Mouse (Mus musculus) testis, adult 2 months (tissue): ENCODE data around the gene Atic. TPM values are rescaled to one million over a fixed set of nuclear protein-coding genes. Genes with fewer than 3 reads are reported as not detected.

Experiments
- H3K27ac ChIP-seq: fragments of 200-500 bp; 2 replicates; pipeline ENCODE4 v1.5.1; 2012; ENCODE audit warnings: low read depth, low read length; ENCODE audit not compliant: control insufficient read depth, insufficient read depth
- H3K27me3 ChIP-seq: fragments of 200-500 bp; 2 replicates; pipeline ENCODE4 v1.6.1; 2012; ENCODE audit warnings: mild to moderate bottlenecking, low read length, moderate library complexity; ENCODE audit not compliant: control insufficient read depth, insufficient read depth
- H3K36me3 ChIP-seq: fragments of 200-500 bp; 2 replicates; pipeline ENCODE4 v1.6.1; 2012; ENCODE audit warnings: mild to moderate bottlenecking, low read length; ENCODE audit not compliant: control insufficient read depth, insufficient read depth
- H3K4me1 ChIP-seq: fragments of 200-500 bp; 2 replicates; pipeline ENCODE4 v1.6.1; 2012; ENCODE audit warnings: low read length; ENCODE audit not compliant: control insufficient read depth, insufficient read depth
- H3K4me3 ChIP-seq: fragments of 200-500 bp; 2 replicates; pipeline ENCODE4 v1.5.1; 2012; ENCODE audit warnings: low read depth, mild to moderate bottlenecking, low read length, moderate library complexity, mixed read lengths; ENCODE audit not compliant: control insufficient read depth
- CTCF ChIP-seq: fragments of 200-500 bp; IDR thresholded peaks from 2 replicates; pipeline ENCODE4 v1.5.1; 2012; ENCODE audit warnings: low read depth, mild to moderate bottlenecking, inconsistent platforms, low read length, moderate library complexity; ENCODE audit not compliant: control insufficient read depth, insufficient read depth, insufficient replicate concordance
- POLR2A ChIP-seq: fragments of 200-500 bp; IDR thresholded peaks from 2 replicates; pipeline ENCODE4 v1.6.1; 2012; ENCODE audit warnings: low read depth, mild to moderate bottlenecking, inconsistent platforms, low read length, moderate library complexity; ENCODE audit not compliant: control insufficient read depth
- polyA plus RNA-seq: library from polyadenylated mRNA; depleted of rRNA; stranded (reverse); fragments of >200 nt; gene quantifications from 2 replicates; pipeline ENCODE4 v1.2.3, GENCODE M21; 2012; rRNA removed

The Atic gene
- polyA plus RNA-seq: 6.6 and 7.8 TPM in 2 replicates

DNA sequence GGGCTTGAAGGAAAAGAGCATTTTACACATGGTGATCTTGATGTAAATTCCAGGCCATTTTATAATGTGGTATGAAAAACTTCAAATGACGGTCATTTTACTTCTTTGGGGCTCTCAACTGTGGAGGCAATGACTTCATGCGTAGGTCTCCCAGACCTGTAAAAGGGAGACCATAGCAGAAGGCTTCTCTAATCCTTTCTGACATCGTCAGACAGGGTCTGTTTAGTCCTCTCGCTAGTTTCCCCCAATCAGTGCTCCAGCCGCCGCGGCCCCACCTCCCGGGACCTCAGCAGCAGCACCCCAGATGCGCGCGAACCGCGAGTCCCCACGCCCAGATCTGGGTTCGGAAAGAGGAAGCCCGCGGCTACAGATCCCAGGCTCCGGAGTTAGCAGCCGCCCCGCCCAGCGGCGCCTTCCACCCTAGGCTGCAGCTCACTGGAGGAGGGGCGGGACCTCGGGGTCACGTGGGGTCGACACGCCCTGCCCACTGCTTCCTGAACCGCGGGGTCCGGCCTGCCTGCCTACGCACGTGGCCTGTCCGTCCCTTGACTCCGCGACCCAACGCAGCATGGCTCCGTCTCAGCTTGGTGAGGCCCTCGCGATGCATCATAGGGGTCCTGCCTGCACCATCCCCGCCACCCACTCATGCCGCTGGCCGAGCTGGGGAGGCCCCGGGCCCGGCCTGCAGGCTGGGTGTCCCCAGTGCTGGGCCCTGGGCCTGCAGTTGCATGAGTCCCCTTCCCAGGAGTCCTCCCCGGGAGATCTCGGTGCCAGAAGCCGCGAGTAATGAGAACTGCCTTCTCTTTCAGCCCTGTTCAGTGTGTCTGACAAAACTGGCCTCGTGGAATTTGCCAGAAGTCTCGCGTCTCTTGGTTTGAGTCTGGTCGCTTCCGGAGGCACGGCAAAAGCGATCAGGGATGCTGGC lies at the start of gene Atic:
Gene Atic, plus strand, starts transcription at position 463 of the 925 bp plus-strand sequence.
- TF ChIP-seq POLR2A (peak; percentile 76; the same call in 1 of the 2 replicates), CTCF (no peak)
- Histone ChIP-seq H3K27me3 (no peaks in the 10 kb centered on the region), H3K27ac (peak within 1 kb of the TSS; percentile 51), H3K36me3 (no peaks in the 10 kb centered on the region), H3K4me1 (peaks cover 7% of the 10 kb centered on the region), H3K4me3 (peak within 1 kb of the TSS; percentile 86)

DNA sequence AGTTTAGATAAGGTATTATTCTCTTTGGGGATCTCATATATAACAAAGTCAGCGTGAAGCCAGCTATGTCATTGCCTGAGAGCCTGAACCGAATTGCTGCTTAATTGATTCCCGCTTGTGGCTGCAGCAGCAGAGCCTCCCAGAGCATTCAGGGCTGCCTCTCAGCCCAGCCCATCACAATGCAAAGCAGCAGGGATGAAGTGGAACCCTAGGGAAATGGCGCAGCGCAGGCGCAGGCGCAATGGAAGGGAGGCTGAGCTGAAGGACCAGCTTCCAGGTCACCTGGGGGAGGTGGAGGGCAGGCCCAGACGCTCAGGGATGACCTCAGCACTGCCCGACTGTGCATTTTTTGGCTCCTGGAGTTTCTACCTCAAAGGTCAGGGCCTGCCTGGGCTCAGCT lies 49.7 kb upstream of the Atic start:
- H3K36me3 ChIP-seq: no peaks in the 10 kb centered on the region
- TF ChIP-seq POLR2A (peak; percentile 20; the same call in 1 of the 2 replicates), CTCF (no peak)
- peaks cover 4% of the 10 kb centered on the region for H3K4me1 ChIP-seq
- H3K27ac ChIP-seq: no peak overlapping the region
- H3K27me3 ChIP-seq: no peaks in the 10 kb centered on the region
- H3K4me3 ChIP-seq: peak overlapping the region; percentile 11; the same call in 1 of the 2 replicates

DNA sequence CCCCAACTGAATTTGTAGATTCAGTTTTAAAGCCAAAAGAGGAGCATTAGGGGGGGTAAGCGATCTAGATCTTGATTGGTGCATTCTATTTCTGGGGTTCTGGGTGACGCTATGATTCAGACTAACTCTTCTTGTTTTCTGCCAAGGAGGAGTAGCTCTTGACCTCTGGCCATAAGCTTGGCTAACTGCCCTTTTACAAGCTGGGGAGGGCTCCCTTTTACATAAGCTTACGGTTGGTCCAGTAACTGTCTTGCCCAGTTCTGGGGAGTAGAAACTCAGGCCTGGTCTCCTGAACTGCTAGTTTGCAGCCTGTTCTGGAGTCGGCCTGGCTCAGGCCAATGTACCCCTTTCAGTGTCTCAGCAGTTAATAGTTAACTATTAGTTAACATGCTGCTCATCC lies 41.9 kb upstream of the Atic start:
- H3K4me3 ChIP-seq: no peak overlapping the region
- no peak overlapping the region; the same call in 1 of the 2 replicates for H3K27ac ChIP-seq
- H3K36me3 ChIP-seq: no peaks in the 10 kb centered on the region
- H3K4me1 ChIP-seq: no peaks in the 10 kb centered on the region
- no peaks in the 10 kb centered on the region for H3K27me3 ChIP-seq
- TF ChIP-seq POLR2A (no peak), CTCF (no peak)

DNA sequence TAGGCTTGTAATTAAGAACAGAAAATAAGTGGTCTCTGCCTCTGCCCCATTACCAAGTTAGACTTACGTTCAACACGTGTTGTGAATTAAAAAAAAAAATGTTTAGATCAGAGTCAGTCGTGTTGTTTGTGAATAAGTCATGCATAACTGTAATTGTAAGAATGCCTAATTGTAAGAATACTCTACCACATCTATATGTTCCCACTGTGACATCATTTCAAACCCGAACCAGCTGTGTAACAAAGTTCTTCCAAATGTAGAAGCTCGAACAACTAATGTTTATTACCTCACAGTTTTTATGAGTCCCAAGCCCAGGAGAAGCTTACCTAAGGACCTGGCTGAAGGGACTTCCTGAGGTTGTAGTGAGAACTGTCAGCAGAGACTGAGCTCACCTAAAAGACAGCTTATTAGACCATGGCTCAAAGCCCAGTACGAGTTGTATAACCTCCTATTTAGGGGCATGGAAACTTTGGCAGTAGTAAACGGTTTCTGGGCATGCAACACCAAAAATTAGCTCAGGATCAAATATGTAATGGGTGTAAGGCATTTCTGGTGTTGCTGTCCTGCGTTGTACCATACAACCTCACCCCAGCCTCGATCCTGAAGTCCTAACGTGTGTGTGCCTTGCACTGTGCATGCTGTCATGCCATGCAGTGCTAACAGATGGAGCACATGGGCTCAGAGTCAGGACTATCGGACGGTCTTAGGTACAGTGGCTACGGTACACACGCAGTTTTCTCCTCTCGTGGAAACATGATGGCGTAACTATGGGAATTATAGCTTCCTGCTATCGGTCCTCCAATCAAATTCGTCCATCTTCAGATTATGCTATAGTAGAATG lies 27.9 kb upstream of the Atic start:
- Histone ChIP-seq H3K27ac (no peak overlapping the region), H3K36me3 (no peaks in the 10 kb centered on the region), H3K4me3 (no peak overlapping the region), H3K4me1 (no peaks in the 10 kb centered on the region), H3K27me3 (no peaks in the 10 kb centered on the region)
- TF ChIP-seq POLR2A (no peak), CTCF (no peak)

DNA sequence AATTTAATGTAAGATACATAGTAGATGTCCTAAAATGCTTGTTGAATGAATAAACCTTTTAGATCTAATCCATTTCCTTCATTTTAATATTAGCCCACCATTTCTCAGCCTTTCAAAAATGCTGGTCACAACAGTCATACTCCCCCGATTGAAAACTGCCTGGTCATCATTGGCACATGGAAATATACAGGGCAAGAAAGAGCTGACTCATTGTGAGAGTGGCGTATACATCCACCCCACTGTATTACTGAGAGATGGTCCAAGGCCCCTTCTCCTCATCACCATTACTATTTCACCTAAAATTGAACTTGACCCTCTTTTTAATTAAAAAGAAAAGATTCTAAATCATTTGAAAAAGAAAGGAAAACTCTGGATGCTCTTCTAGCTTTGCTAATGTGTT lies 26.2 kb upstream of the Atic start:
- no peaks in the 10 kb centered on the region for H3K4me1 ChIP-seq
- no peaks in the 10 kb centered on the region for H3K27me3 ChIP-seq
- no peak overlapping the region for H3K27ac ChIP-seq
- H3K4me3 ChIP-seq: no peak overlapping the region
- no peaks in the 10 kb centered on the region for H3K36me3 ChIP-seq
- TF ChIP-seq POLR2A (no peak), CTCF (no peak)

DNA sequence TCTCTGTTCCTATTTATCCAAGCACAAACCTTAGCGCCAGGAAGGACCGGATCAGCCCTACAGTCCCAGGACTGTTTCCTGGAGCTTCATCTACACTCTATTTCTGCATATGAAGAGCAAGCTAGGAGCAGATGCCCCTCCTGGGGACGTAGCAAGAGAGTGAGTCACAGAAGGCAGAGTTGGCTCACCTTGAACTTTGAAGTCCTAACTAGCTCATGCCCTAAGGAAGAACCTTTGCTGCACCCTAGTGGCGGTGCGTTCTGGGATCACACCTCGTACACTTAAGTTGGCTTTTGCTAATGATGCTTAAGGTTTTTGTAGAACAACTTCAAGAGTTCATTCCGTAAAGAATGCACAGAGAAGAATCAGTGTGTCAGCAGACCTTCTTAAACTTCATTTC lies 25.3 kb upstream of the Atic start:
- H3K27ac ChIP-seq: no peak overlapping the region
- H3K27me3 ChIP-seq: no peaks in the 10 kb centered on the region
- no peaks in the 10 kb centered on the region for H3K36me3 ChIP-seq
- H3K4me1 ChIP-seq: no peaks in the 10 kb centered on the region
- no peak overlapping the region for H3K4me3 ChIP-seq
- TF ChIP-seq POLR2A (no peak), CTCF (no peak)

DNA sequence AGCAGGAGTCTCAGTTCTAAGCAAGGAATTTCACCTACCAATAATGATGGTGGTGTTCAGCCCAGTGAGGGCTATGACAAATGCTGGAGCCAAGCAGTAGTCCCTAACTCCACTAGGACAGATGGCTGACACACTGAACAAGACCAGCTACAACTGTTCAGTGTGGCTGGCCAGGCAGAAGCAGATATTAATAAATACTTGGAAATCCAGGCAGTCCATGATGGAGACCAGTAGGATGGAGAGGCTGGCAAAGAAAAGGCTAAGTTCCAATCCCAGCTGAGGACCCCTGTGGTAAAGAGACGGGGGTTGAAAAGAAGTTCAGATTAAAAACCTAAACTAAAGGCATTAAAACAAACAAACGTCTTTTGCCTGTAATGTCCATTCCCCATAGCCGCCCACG lies 17.3 kb upstream of the Atic start:
- Histone ChIP-seq H3K4me3 (no peak overlapping the region), H3K4me1 (no peaks in the 10 kb centered on the region), H3K36me3 (no peaks in the 10 kb centered on the region), H3K27me3 (no peaks in the 10 kb centered on the region), H3K27ac (no peak overlapping the region)
- TF ChIP-seq POLR2A: no peak
- no peak for TF ChIP-seq CTCF
